Mouse (Mus musculus) megakaryocyte, embryonic 14.5 days (primary cell): ENCODE measurements around the gene Pkmyt1.

Experiments used
- FLI1 ChIP-seq: IDR thresholded peaks from 2 replicates; pipeline ENCODE4 v1.6.1; 2012; ENCODE audit warnings: low read length, inconsistent platforms, mixed read lengths
- GATA1 ChIP-seq: IDR thresholded peaks from 3 replicates; pipeline ENCODE4 v1.6.1; 2012; ENCODE audit warnings: mixed read lengths, low read length, inconsistent platforms, borderline replicate concordance

DNA sequence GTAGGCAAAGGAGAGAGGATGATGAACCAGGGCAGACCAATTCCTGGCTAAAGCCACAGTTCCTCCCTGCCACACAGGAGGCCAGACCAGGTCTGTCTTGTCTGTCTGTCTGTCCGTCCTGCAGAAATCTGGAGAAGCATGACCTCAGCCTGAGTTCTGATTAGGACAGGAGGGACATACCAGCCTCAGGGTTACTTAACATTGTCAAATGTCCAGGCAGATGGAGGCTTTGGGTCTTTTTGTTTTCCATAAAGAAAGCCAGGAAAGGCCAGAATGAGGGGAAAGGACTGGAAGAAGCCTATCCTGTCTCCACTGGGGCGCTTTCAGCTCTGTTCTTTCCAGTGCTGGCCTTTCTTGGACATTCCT, 12.7 kb downstream of the Pkmyt1 start:
- TF ChIP-seq GATA1 = no peak
- no peak for TF ChIP-seq FLI1
